Mouse (Mus musculus) cerebellum, adult 11 months (tissue): ENCODE results near the gene Ltbp3.
"Not testable (repeated sequence)": the region's sequence is repeated elsewhere in the genome, so short reads cannot be mapped to it uniquely, and the experiment has no call there.

ENCODE experiments used
- DNase-seq: peaks from one replicate; pipeline ENCODE4 v3.0.0; 2022

Gene Ltbp3

DNA sequence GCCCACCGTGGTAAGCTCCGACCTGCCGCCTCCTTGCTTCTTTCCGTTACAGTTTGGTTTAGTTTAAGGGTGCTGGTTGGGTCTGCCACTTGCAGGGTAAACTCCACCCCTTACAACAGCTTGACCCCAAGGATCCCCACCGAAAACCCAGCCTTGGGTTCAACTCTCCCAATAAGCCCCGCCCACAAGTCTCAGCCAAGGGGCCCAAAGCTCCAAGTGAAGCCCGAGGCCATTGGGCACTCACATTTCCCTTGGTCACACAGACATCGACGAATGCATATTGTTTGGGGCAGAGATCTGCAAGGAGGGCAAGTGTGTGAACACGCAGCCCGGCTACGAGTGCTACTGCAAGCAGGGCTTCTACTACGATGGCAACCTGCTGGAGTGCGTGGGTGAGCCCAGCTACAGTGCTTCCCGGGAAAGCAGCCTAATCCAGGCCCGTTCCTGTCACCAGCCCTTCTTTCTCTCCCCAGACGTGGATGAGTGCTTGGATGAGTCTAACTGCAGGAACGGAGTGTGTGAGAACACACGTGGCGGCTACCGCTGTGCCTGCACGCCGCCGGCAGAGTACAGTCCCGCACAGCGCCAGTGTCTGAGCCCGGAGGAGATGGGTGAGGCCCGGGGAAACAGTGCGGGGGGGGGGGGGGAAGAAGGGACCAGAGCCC is 15.7 kb downstream of the Ltbp3 start:
- no peak for DNase-seq

DNA sequence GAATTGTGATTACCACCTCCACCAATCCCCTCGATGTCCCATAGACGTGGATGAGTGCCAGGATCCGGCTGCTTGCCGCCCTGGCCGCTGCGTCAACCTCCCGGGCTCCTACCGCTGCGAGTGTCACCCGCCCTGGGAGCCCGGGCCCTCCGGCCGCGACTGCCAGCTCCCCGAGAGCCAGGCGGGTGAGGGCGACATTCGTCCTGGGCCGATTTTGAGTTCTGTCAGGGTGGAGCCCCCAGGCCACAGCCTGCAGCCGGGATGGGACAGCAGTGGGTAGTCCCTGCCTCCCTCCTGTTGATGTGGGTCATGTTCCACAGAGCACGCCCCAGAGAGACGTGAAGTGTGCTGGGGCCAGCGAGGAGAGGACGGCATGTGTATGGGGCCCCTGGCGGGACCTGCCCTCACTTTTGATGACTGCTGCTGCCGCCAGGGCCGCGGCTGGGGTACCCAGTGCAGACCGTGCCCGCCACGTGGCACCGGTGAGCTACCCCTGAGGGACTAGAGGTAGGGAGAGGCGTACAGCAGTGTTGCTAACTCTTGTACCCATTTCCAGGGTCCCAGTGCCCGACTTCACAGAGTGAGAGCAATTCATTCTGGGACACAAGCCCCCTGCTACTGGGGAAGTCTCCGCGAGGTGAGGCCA is 16.4 kb downstream of the Ltbp3 start:
- DNase-seq: no peak

DNA sequence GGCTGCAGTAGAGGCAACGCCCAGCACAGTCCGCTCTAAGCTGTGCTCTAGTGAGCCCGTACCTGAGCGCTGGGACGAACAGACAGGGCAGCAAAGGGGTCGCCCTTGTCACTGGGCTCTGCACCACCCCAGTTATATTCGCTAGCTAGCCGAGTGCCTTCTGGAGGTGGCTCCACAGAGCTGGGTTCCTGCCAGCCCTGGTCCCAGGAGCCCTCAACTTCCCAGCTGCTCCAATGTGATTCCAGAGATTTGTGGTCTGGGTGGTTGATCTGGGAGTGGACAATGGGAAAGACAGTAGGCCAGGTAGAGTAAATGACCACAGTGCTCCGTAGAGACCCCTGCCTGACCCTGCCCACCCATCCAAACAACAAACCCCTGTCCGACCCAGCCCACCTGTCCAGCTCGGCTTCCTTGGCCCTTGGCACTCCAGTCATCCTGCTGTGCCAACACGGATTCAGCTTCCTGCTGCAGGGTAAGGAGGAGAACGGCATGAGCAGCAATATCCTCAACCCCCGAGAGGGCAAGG is 18.2 kb downstream of the Ltbp3 start:
- no peak for DNase-seq

DNA sequence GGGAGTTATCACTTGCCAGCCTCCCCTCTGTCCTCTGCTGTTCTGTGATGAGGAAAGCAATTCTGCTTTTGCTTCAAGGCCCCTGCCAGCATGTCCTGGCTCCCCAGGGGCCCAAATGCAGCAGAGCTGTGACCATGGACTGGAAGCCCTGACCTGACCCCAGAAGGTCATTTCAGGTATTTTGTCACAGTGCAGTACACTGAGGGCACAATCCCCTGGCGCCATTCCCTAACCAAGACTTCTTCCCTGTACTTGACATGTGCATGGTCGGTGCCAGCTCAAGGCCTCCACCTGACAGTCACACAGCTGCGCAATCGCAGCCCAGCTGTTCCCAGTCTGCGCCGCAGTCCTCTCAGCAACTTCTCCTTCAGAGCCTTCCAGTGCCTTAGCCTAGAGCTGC is 22.5 kb downstream of the Ltbp3 start:
- no peak for DNase-seq

DNA sequence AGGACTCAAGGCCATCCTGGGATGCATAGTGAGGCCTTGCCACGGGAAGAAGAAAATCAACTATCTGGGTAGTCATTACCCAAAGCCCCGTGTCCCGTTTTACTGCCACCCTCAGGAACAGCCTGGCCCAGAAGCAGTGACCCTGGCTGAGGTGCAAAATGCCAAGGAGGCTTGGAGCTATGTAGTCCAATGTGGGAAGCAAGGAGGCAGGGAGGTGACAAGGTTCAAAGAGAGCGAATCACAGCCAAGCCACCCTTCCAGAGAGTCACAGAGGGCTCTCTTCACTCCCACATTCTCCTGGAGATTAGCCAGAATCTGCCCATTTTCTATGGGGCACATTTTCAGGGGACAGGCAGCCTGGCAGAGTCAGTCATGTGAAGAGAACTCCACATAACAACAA is 26.6 kb downstream of the Ltbp3 start:
- no peak for DNase-seq

DNA sequence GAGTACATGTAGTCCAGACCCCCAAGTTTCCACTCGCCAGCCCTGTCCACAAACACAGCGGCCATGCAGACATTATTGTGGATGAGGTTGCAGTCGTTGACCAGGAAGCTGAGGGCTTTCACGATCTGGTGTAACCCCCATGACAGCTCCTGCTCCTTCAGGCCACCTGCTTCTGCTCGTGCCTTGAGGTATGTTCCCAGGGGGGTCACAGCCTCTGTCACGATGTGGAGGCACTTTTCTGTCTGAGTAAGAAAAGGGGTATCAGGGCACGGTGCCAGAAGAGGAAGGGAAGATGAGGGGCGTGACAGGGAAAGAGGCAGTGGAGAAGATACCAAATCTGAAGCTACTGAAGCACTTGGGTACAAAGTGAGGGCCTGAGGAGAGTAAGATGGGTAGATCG is 29.6 kb downstream of the Ltbp3 start:
- DNase-seq: no peak

DNA sequence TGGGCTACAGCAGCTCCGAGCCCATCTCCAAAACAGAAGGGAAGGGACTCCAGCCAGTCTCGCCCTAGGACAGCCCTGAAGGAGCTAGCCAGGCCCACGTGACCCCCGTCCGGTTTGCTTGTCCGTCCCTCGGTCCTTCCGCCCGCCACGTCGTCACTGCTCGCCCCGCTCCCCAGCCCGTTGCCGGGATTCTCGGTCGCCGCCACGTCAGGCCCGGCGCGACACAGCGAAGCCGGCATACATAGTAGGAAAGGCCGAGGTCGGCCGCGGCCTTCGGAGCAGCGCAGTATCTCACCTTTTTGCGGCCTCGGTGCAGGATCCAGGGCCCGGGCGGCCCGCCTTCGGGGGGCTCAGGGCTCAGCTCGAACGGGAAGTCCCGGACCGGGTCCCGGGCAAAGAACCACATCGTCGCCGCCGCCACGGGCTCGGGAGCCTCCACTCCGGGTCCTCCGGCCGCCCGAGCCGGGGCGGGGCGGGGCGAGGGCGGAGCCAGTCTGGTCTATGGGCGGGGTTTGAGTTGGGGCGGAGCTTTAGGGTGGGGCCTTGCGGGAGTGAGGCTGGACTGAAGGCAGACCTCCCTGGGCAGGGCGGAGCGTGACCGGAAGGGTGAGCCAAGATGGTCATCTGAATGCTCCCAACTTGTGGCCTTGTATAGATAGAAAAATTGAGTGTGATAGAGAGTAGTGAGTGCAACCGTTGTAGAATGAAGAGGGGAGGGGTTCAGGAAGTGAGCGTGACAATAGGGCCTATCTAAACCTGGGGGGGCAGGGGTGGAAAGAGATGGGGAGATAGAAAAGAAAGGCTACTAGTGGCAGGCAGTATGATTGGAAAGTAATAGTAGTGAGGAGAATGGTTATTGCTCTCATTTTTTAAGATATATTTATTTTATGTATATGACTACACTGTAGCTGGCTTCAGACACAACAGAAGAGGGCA is 30.5 kb downstream of the Ltbp3 start, which contains the start of gene Scyl1:
Scyl1 (minus strand) TSS at position 495 of the 936 bp plus-strand sequence.
- DNase-seq: peak; percentile 96

DNA sequence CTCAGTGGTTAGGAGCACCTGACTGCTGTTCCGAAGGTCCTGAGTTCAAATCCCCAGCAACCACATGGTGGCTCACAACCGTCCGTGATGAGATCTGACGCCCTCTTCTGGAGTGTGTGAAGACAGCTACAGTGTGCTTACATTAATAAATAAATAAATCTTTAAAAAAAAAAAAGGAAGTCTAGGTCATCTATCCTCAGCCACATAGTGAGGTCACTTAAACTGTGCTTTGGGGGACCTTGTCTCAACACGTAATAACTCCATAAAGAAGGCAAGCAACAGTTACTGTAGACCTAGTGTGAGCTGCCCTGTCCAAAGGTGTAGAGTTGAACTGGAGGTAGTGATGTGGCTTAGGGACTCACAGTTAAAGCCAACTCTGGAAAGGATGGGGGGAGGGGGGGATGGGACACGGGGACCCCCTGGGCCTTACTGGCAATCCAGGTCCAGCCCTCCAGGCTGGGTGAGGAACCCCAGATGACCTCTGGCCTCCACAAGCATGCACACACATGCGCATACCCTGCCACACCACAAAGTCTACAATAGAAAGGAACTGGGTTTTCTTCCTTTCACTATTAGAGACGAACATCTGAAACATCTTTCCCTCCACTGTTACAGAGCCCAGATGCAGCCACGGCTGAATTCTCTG is 36.8 kb downstream of the Ltbp3 start:
- no peak for DNase-seq

DNA sequence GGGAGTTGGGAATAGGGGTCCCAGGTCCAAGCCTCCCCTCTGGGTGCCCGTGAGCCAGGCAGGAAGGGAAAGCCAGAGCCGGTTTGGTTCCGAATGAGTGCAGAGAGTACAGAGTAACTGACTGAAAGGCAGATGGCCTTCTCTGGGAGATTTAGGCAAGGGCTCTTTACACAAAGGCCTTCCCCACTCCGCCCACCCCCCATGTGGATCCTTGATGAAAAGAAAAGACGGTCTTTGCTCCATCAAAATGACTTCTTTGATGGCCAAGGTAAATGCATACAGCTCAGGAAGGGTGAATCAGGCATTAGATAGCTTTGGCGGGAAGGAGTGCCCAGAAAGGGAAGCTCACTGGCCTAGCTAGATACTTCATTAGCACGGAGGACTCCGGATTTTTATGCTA is 37.6 kb downstream of the Ltbp3 start:
- DNase-seq: no peak

DNA sequence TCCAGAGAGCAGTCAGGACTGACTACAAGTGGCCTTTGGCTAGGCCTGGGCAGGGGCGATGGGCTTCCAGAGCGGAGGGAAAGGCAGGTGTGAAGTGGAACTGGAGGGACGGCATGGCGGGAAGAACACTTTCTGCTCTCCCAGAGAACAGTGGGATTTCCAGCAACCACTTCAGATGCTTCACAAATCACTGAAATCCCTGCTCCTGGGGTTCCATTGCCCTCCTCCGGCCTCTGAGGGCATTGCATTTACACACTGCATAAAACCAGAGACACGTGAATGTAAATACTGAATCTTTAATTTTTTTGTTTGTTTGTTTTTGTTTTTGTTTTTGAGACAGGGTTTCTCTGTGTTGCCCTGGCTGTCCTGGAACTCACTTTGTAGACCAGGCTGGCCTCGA is 39.5 kb downstream of the Ltbp3 start:
- no peak for DNase-seq

DNA sequence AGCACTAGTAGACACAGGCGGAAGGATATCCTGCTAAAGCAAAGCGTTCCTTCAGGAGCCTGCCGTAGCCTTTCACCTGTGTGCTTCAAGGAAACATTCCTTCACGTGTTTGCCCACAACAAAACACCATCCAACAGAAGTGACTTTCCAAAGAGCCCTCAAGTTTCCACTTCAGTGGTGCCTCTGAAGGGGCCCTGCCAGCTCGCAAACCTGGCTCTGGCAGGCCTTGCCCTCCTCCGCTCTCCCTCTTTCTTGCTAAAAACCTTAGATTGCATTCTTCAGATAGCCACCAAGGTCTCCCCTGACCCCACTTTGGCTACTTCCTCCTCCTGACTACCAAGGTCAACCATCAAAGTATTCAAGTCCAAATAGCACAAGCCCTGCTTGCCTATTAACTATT is 40.8 kb downstream of the Ltbp3 start:
- no peak for DNase-seq

DNA sequence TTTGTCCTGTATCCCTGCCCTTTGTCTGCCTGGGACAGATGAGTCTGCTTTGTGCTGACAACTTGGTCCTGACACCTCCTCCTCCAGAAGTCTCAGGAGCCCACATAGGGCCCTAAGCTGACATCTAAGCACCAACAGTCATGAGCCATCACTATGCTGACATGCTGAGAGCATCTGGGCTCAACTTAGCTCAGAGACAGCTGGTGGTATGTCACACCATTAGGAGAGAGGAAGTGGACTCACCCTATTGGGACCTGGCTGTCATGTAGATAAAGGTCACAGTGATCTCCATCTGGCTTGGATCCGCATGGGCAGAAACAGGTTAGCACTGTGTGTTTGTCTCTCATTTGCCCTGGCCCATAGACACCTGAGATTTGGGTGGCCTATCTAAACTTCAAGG is 41.4 kb downstream of the Ltbp3 start:
- no peak for DNase-seq

DNA sequence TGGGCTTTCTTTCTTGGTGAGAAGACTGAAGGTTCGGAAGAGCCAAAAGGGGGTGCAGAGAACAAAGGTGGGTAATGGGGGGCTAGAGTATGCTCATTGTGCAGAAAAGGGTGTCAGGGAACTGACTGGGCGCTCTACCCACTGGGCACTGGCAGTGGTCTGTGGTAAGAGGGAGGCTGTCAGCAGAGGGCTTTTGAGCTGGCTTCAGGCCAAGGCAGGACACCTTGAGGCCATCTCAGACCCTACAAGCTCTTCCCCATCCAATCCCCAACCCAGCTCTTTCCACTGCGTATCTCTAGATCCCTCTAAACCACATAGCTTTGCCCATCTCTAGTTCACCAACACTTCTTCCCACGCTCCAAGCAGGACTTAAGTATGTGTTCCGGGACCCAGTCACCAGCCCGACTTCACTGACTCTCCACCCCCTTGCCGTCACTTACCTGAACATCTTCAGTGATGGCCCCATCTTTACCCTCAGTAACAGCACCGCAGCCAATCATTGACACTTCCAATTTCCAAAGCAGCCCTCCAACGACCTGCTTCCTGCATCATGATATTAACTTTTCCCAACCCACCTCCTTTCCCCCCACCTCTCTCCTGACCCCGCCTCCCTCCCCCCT is 44.4 kb downstream of the Ltbp3 start:
- no peak for DNase-seq

DNA sequence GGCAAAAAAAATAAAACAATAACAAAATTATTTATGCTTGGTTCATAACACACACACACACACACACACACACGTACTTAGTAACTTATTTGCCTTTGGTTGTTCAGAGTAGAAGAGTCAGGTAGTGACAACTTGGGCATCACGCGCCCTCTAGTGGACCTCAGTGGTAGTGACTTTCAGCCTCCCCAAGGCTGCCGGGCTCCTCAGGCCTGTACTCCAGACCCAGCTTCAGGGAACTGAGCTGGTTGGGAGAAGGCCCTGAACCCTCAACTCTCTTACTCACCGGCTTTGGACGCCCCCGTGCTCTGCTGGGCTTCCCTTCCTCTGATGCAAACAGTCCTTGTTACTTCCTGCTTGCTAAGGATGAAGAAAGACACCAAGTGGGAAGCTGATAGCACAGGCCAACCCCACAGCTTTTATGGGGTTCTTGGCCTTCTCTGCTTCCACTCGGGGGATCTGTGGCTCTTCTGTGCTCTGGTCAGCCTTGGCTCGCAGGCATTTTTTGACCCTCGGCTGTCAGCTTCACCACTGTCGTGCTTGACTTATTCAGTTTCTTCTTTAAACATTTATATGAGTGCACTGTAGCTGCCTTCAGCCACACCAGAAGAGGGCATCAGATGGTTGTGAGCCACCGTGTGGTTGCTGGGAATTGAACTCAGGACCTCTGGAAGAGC is 45.9 kb downstream of the Ltbp3 start:
- DNase-seq: peak; percentile 87

DNA sequence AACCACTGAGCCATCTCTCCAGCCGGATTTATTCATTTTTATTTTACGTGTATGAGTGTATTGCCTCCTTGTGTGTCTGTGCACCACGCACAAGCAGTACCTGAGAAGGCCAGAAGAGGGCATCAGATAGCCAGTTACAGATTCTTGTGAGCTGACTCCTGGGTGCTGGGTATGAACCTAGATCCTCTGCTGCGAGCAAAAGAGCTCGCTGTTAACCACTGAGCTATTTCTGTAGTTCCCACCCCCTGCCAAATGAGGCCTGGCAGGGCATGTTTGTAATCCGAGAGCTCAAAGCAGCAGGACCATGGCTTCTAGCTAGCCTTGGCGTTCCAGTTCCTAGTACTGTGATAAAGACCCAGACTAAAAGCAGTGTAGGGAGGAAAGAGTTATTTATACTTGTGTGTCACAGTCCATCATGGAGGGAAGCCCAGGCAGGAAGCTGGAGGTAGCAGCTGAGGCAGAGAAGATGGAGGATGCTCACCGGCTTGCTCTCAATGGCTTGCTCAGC is 46.5 kb downstream of the Ltbp3 start:
- peak; percentile 85 for DNase-seq

DNA sequence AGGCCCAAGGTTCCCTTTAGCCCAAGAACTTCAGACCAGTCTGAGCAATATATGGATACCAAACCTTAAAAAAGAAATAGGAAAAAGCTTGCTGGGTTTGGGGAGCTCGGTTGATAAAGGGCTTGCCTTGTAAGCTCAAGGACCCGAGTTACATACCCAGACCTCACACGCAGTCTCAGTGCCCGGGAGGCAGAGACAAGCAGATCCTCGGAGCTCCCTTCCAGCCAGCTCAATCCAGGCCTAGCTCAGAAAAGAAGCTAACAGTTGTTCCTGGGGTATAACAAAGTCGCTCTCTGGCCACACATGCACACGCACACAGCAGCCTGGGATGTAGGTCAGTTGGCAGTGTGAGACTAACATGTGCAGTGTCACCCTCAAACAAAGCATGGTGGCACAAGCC is 47.2 kb downstream of the Ltbp3 start:
- DNase-seq: no peak

DNA sequence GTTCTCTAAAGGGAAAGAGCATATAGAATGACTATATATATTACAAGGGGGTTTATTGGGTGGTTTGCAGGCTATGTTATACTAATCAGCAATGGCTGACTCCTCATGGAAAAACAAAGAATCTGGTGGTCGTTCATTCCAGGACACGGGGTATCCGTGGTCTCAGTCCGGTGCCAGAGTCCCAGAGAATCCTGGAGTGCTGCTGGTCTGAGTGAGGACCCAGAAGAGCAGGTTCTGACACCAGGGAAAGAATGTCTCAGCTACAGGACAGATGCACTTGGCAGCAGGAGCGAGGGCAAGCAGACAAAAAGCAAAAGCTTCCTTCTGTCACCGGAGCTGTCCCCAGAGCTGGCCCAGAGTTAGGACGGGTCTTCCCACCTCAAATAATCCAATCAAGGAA is 47.9 kb downstream of the Ltbp3 start:
- no peak for DNase-seq

DNA sequence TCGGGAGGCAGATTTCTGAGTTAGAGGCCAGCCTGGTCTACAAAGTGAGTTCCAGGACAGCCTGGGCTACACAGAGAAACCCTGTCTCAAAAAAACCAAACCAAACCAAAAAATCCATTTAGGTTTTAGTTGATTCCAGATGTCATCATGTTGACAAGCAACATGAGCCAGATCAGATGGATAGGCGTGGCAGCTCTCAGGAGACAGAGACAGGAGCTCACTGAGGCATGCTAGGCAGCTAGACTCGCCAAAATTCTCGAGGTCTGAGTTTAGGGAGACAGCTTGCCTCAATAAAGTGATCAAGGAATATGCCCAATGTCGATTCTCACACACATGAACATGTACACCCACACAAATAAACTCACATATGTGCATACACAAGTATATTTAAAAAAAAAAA is 48.4 kb downstream of the Ltbp3 start:
- DNase-seq: no peak

DNA sequence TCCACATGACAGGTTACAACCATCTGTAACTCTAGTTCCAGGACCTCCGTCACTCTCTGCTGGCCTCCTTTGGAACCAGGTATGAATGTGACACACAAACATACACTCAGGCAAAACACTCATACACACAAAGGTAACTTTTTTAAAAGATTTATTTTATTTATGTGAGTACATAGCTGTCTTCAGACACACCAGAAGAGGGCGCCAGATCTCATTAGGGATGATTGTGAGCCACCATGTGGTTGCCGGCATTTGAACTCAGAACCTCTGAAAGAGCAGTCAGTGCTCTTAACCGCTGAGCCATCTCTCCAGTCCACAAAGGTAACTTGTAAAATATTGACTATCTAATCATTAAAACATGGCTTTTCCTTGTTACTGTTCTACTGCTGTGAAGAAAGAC is 50.6 kb downstream of the Ltbp3 start:
- no peak for DNase-seq

DNA sequence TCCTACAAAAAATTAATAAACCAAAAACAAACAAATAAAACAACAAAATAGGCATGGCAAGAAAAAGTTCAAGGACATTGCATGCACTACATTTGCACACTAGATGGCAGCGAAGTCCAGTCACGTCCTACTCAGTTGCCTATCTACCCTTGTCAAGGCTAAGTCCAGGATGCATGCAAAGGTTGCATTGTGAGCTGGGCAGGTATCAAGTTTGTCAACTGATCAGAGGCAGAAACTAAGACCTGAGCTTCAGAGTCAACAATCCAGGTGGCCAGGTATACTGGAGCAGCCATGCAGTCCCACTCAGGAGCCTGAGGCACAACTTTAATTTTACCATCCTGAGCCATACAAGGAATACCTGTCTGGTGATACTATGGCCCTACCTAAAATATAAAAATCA is 52.4 kb downstream of the Ltbp3 start:
- DNase-seq: peak; percentile 61

DNA sequence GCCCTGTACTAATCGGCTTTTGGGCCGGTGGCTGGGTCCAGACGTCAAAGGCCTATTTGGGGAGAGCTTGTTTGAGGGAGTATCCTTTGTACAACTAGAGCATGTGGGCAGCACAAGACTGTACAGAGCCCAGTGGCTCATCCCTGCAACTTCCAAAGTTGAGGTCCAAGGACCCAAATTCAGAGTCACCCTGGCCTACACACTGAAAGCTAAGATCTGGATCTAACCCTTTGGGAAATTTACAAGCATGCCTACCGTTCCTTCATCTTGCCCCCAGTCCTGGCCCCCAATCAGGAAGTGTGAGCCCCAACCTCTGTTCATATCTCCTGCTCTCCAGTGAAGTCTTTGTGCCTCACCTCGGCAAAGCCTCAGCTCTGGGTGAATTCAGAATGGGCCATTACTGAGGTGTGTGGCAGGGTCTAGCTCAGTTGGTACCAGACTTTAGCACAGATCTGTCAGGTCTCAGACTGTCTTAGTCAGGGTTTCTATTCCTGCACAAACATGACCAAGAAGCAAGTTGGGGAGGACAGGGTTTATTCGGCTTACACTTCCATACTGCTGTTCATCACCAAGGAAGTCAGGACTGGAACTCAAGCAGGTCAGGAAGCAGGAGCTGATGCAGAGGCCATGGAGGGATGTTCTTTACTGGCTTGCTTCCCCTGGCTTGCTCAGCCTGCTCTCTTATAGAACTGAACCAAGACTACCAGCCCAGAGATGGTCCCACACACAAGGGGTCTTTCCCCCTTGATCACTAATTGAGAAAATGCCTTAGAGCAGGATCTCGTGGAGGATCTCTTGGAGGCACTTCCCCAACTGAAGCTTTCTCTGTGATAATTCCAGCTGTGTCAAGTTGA is 53.4 kb downstream of the Ltbp3 start:
- DNase-seq: not testable (repeated sequence)
